Mouse (Mus musculus) MEL (cell line): ENCODE data around the gene Adarb1. TPM values are rescaled to one million over a fixed set of nuclear protein-coding genes. Genes with fewer than 3 reads are reported as not detected.

Experiments used
- DNase-seq: peaks from one replicate; pipeline ENCODE4 v3.0.0; 2011; ENCODE audit warnings: low read depth, low spot score
- H3K27ac ChIP-seq: 2 replicates; pipeline ENCODE4 v1.5.1; 2012; ENCODE audit warnings: low read depth, mild to moderate bottlenecking, control low read depth, low read length, moderate library complexity; ENCODE audit not compliant: control insufficient read depth
- H3K27me3 ChIP-seq, 2 experiments: fragments of 150-350 bp in 1 of 2; sonication (generic) in 1 of 2; 2 replicates each; pipeline ENCODE4 v1.6.1; 2012; ENCODE audit warnings: low read length in 2 of 2, mild to moderate bottlenecking in 2 of 2, improper control_type of control experiment in 1 of 2, moderate library complexity in 1 of 2; ENCODE audit not compliant: insufficient read depth in 2 of 2, control insufficient read depth in 1 of 2
- H3K36me3 ChIP-seq, 2 experiments: 2 replicates each; pipeline ENCODE4 v1.6.1; 2012 to 2014; ENCODE audit warnings: low read length in 2 of 2, improper control_type of control experiment in 1 of 2, inconsistent platforms in 1 of 2, mild to moderate bottlenecking in 1 of 2; ENCODE audit not compliant: insufficient read depth in 2 of 2, control insufficient read depth in 1 of 2
- H3K4me1 ChIP-seq, 2 experiments: fragments of 150-350 bp in 1 of 2; sonication (generic) in 1 of 2; 2 replicates each; pipeline ENCODE4 v1.6.1; 2012; ENCODE audit warnings: low read length in 2 of 2, improper control_type of control experiment in 1 of 2, mild to moderate bottlenecking in 1 of 2; ENCODE audit not compliant: insufficient read depth in 2 of 2, control insufficient read depth in 1 of 2
- H3K4me3 ChIP-seq, 2 experiments: fragments of 150-350 bp in 1 of 2; sonication (generic) in 1 of 2; 2 replicates each; pipeline ENCODE4 v1.5.1; 2012; ENCODE audit warnings: low read depth in 2 of 2, low read length in 2 of 2, mild to moderate bottlenecking in 2 of 2, moderate library complexity in 2 of 2, control low read depth in 1 of 2, improper control_type of control experiment in 1 of 2; ENCODE audit not compliant: control insufficient read depth in 1 of 2, insufficient read depth in 1 of 2
- H3K79me2 ChIP-seq: 2 replicates; pipeline ENCODE4 v1.6.1; 2012; ENCODE audit warnings: mild to moderate bottlenecking, low read length, moderate library complexity; ENCODE audit not compliant: control insufficient read depth, poor library complexity, insufficient read depth
- H3K9ac ChIP-seq: 2 replicates; pipeline ENCODE4 v1.6.1; 2012; ENCODE audit warnings: low read depth, mild to moderate bottlenecking, control low read depth, low read length, moderate library complexity; ENCODE audit not compliant: control insufficient read depth, poor library complexity, severe bottlenecking
- H3K9me3 ChIP-seq: fragments of 150-350 bp; sonication (generic); replicated peaks from 2 replicates; pipeline ENCODE4 v1.6.1; 2012; ENCODE audit warnings: mild to moderate bottlenecking, low read length, improper control_type of control experiment, moderate library complexity; ENCODE audit not compliant: insufficient read depth
- CHD2 ChIP-seq: IDR thresholded peaks from 2 replicates; pipeline ENCODE4 v1.6.1; 2011; ENCODE audit warnings: low read length, improper control_type of control experiment
- E2F4 ChIP-seq: IDR thresholded peaks from 2 replicates; pipeline ENCODE4 v1.6.1; 2011; ENCODE audit warnings: low read depth, low read length, improper control_type of control experiment, borderline replicate concordance
- ELF1 ChIP-seq: IDR thresholded peaks from 2 replicates; pipeline ENCODE4 v1.6.1; 2014; ENCODE audit warnings: low read depth, mild to moderate bottlenecking, inconsistent platforms, low read length, improper control_type of control experiment, moderate library complexity
- EP300 ChIP-seq, 2 experiments: IDR thresholded peaks; 2 replicates each; pipeline ENCODE4 v1.6.1; 2011; ENCODE audit warnings: improper control_type of control experiment in 2 of 2, low read length in 2 of 2, low read depth in 1 of 2, mild to moderate bottlenecking in 1 of 2
- GATA1 ChIP-seq: IDR thresholded peaks from 2 replicates; pipeline ENCODE4 v1.6.1; 2011; ENCODE audit warnings: low read depth, low read length, improper control_type of control experiment
- HCFC1 ChIP-seq: IDR thresholded peaks from 2 replicates; pipeline ENCODE4 v1.6.1; 2012; ENCODE audit warnings: low read depth, mild to moderate bottlenecking, inconsistent platforms, low read length, improper control_type of control experiment, moderate library complexity
- MYC ChIP-seq: IDR thresholded peaks from 2 replicates; pipeline ENCODE4 v1.6.1; 2011; ENCODE audit warnings: low read depth, mild to moderate bottlenecking, low read length, improper control_type of control experiment, moderate library complexity
- NRF1 ChIP-seq: IDR thresholded peaks from 2 replicates; pipeline ENCODE4 v1.6.1; 2014; ENCODE audit warnings: low read depth, mild to moderate bottlenecking, inconsistent platforms, low read length, improper control_type of control experiment, moderate library complexity; ENCODE audit not compliant: poor library complexity, insufficient read depth, severe bottlenecking
- POLR2A ChIP-seq, 2 experiments: IDR thresholded peaks; 2 replicates each; pipeline ENCODE4 v1.6.1; 2011 to 2012; ENCODE audit warnings: low read length in 2 of 2, mild to moderate bottlenecking in 2 of 2, control low read depth in 1 of 2, improper control_type of control experiment in 1 of 2, low read depth in 1 of 2, moderate library complexity in 1 of 2; ENCODE audit not compliant: control insufficient read depth in 1 of 2, insufficient read depth in 1 of 2, poor library complexity in 1 of 2
- RAD21 ChIP-seq: IDR thresholded peaks from 2 replicates; pipeline ENCODE4 v1.6.1; 2011; ENCODE audit warnings: mild to moderate bottlenecking, low read depth, low read length, improper control_type of control experiment
- SIN3A ChIP-seq: IDR thresholded peaks from 2 replicates; pipeline ENCODE4 v1.6.1; 2012; ENCODE audit warnings: low read length, improper control_type of control experiment, inconsistent platforms
- SMC3 ChIP-seq: IDR thresholded peaks from 2 replicates; pipeline ENCODE4 v1.6.1; 2011; ENCODE audit warnings: low read depth, low read length, improper control_type of control experiment
- TAL1 ChIP-seq: IDR thresholded peaks from 2 replicates; pipeline ENCODE4 v1.6.1; 2012; ENCODE audit warnings: mild to moderate bottlenecking, inconsistent platforms, low read length, moderate library complexity, mixed read lengths
- ZC3H11A ChIP-seq: IDR thresholded peaks from 2 replicates; pipeline ENCODE4 v1.6.1; 2012; ENCODE audit warnings: low read depth, mild to moderate bottlenecking, inconsistent platforms, low read length, improper control_type of control experiment
- ZKSCAN1 ChIP-seq: IDR thresholded peaks from 2 replicates; pipeline ENCODE4 v1.6.1; 2012; ENCODE audit warnings: low read depth, mild to moderate bottlenecking, inconsistent platforms, low read length, improper control_type of control experiment, moderate library complexity
- ZMIZ1 ChIP-seq: IDR thresholded peaks from 2 replicates; pipeline ENCODE4 v1.6.1; 2012; ENCODE audit warnings: low read depth, mild to moderate bottlenecking, inconsistent platforms, low read length, improper control_type of control experiment, moderate library complexity
- ZNF384 ChIP-seq: IDR thresholded peaks from 2 replicates; pipeline ENCODE4 v1.6.1; 2012; ENCODE audit warnings: low read depth, mild to moderate bottlenecking, inconsistent platforms, low read length, improper control_type of control experiment
- polyA plus RNA-seq, 2 experiments: library from polyadenylated mRNA; stranded (reverse) in 1 of 2; unstranded in 1 of 2; fragments of >175 nt in 1 of 2; fragments of >200 nt in 1 of 2; gene quantifications; 2 replicates each; pipeline versions ENCODE4 v1.2.1 to v1.2.4; 2012; ENCODE audit warnings: low replicate concordance in 2 of 2, low read depth in 1 of 2; ENCODE audit not compliant: insufficient read length in 2 of 2, insufficient read depth in 1 of 2, missing spikeins in 1 of 2
- total RNA-seq: library from RNA; depleted of rRNA; stranded (reverse); fragments of 300-350 nt; gene quantifications from 2 replicates; pipeline ENCODE4 v1.2.3, GENCODE M21; 2012

Gene Adarb1
- total and polyA plus RNA-seq, 3 experiments, result 2.4 to 3.8 TPM; not detected in 1

- no peak overlapping the region for H3K4me3 ChIP-seq
- no peaks in the 10 kb centered on the region for H3K36me3 ChIP-seq
- TF ChIP-seq POLR2A (IDR thresholded peaks at IDR 0.05; ENCODE audit: control insufficient read depth in 1 of 2, insufficient read depth in 1 of 2, low read depth in 1 of 2, low read length in 2 of 2, poor library complexity in 1 of 2) (no peak), ZNF384 (0 out of 2 replicates have a peak, but pooled peaks have one; percentile 20)
- DNase-seq, result no peak
- H3K9ac ChIP-seq, result no peak overlapping the region
- H3K4me1 ChIP-seq, result no peaks in the 10 kb centered on the region
- H3K27me3 ChIP-seq, result peaks cover 25 to 30% of the 10 kb centered on the region in 2 experiments
- H3K79me2 ChIP-seq, result no peaks in the 10 kb centered on the region
- no peak overlapping the region for H3K27ac ChIP-seq
- no peaks in the 10 kb centered on the region for H3K9me3 ChIP-seq
Measured at GRCm38 (mm10) chr10:77454795-77455194, 36.7 kb upstream of the Adarb1 start.

- no peak overlapping the region for H3K4me3 ChIP-seq
- no peaks in the 10 kb centered on the region for H3K9me3 ChIP-seq
- H3K4me1 ChIP-seq, result 0 out of 4 replicates have a peak, but pooled peaks cover 0 to 3% of the 10 kb centered on the region in 2 experiments
- TF ChIP-seq TAL1 (no peak), RAD21 (no peak), ZKSCAN1 (no peak), CHD2 (no peak), SMC3 (no peak), SIN3A (no peak), GATA1 (no peak), ZMIZ1 (no peak), ELF1 (no peak)
- no peak overlapping the region for H3K27ac ChIP-seq
- no peak overlapping the region for H3K9ac ChIP-seq
- H3K79me2 ChIP-seq, result no peaks in the 10 kb centered on the region
- H3K36me3 ChIP-seq, result no peaks in the 10 kb centered on the region
- DNase-seq, result no peak
- H3K27me3 ChIP-seq, result peaks cover 27 to 30% of the 10 kb centered on the region in 2 experiments
Measured at GRCm38 (mm10) chr10:77451822-77452221, 33.8 kb upstream of the Adarb1 start.

GRCm38 (mm10) chr10:77450159-77450464 is 32.0 kb upstream of the Adarb1 start:
- TF ChIP-seq EP300 (IDR thresholded peaks at IDR 0.05; ENCODE audit: low read depth in 1 of 2, low read length in 2 of 2) (no peak), NRF1 (no peak), SIN3A (no peak), ZC3H11A (no peak), E2F4 (no peak), ZMIZ1 (no peak), HCFC1 (no peak), TAL1 (no peak), MYC (no peak)
- TF ChIP-seq, all 39 proteins: peak for 0
- DNase-seq, result no peak
- no peak overlapping the region for H3K27ac ChIP-seq
- H3K9ac ChIP-seq, result no peak overlapping the region
- no peak overlapping the region for H3K4me3 ChIP-seq
- H3K9me3 ChIP-seq, result no peaks in the 10 kb centered on the region
- no peaks in the 10 kb centered on the region for H3K36me3 ChIP-seq
- H3K79me2 ChIP-seq, result no peaks in the 10 kb centered on the region
- H3K27me3 ChIP-seq, result peaks cover 20 to 22% of the 10 kb centered on the region in 2 experiments
- 0 out of 4 replicates have a peak, but pooled peaks cover 0 to 3% of the 10 kb centered on the region in 2 experiments for H3K4me1 ChIP-seq
